21 mouse cellular contexts compared by ENCODE assay signal in the genomic region with DNA sequence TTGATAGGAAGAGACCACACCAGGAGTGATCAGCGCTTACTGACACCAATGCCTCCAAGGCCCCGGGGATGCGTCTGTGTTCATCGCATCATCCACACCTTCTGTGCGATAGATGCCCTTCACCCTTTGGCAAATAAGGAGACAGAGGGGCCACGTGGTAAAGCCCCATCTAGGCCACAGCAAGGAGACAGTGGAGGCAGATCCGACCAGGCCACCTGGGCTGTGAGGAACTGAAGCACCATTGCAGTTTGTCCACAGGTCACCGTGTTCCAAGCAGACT. TPM values are rescaled to one million over a fixed set of nuclear protein-coding genes. Genes with fewer than 3 reads are reported as not detected.
DNase-seq lines count a peak whose midpoint lies in the region; ATAC-seq and TF ChIP-seq lines count a peak whose summit lies in the region.
"Had no signal": no experiment of that assay in that cellular context is flagged by ENCODE, and none has a peak within 500 bp of the region (broad histone marks: within the 10 kb centered on the region; RNA-seq: fewer than 3 reads in every experiment).

No protein-coding gene starts in this region.

- peak overlapping the region; percentile 69; the same call in 1 of the 2 replicates for H3K27ac ChIP-seq in heart, postnatal 0 days (ENCODE audit: low read depth)
- H3K27ac ChIP-seq: embryonic facial prominence, embryonic 15.5 days; forebrain, embryonic 12.5 days; heart, adult 2 months; hindbrain, embryonic 15.5 days; liver, embryonic 12.5 days; lung, embryonic 15.5 days; midbrain, embryonic 15.5 days; stomach, postnatal 0 days had no signal

- H3K27me3 ChIP-seq in heart, postnatal 0 days (ENCODE audit: control insufficient read depth, insufficient read depth, low read length) = no peaks in the 10 kb centered on the region
- H3K27me3 ChIP-seq: embryonic facial prominence, embryonic 15.5 days; forebrain, embryonic 12.5 days; hindbrain, embryonic 15.5 days; liver, embryonic 12.5 days; lung, embryonic 15.5 days; midbrain, embryonic 15.5 days; Patski had no signal

- H3K4me1 ChIP-seq in heart, postnatal 0 days (ENCODE audit: control insufficient read depth, insufficient read depth) = peaks cover 12% of the 10 kb centered on the region; the same call in 1 of the 2 replicates
- H3K4me1 ChIP-seq: embryonic facial prominence, embryonic 15.5 days; forebrain, embryonic 12.5 days; hindbrain, embryonic 15.5 days; liver, embryonic 12.5 days; lung, embryonic 15.5 days; midbrain, embryonic 15.5 days had no signal

- no peak overlapping the region for H3K4me3 ChIP-seq in heart, postnatal 0 days (ENCODE audit: low read depth, low read length)
- H3K4me3 ChIP-seq: embryonic facial prominence, embryonic 15.5 days; forebrain, embryonic 12.5 days; heart, adult 2 months; hindbrain, embryonic 15.5 days; liver, embryonic 12.5 days; lung, embryonic 15.5 days; midbrain, embryonic 15.5 days had no signal

- 84% methylated on average over 8 of the region's 8 CpGs for WGBS in heart, postnatal 0 days

- no peak overlapping the region for H3K9ac ChIP-seq in heart, postnatal 0 days (replicated peaks; ENCODE audit: low read depth, low read length)
- H3K9ac ChIP-seq: embryonic facial prominence, embryonic 15.5 days; forebrain, embryonic 12.5 days; hindbrain, embryonic 15.5 days; liver, embryonic 12.5 days; lung, embryonic 15.5 days; midbrain, embryonic 15.5 days had no signal

- intact Hi-C loops in heart, postnatal 10 days (cut with DNase I) = no loop called here

- DNase-seq in gastrocnemius, postnatal 4 days (ENCODE audit: low spot score in 2 of 2) = peak; percentile 10 to 14
- no peak for DNase-seq in gastrocnemius, postnatal 25 days
- DNase-seq in heart, postnatal 0 days (ENCODE audit: low spot score) = no peak
- DNase-seq in heart, postnatal 10 days = no peak
- peak; percentile 2 for DNase-seq in testis, postnatal 14 days (ENCODE audit: low spot score)
- no peak for DNase-seq in testis, postnatal 10 days (ENCODE audit: low spot score)
- peak; percentile 0 for DNase-seq in ovary, postnatal 10 days (ENCODE audit: low spot score)
- DNase-seq: kidney, postnatal 14 days had no signal

- ATAC-seq in heart, postnatal 0 days (ENCODE audit: insufficient read depth, low read depth) = 0 out of 2 replicates have a peak, but pooled peaks have one; percentile 5
- no peak for ATAC-seq in erythroid progenitor cell, adult 5-6 weeks (replicated peaks; ENCODE audit: low FRiP score, poor library complexity, severe bottlenecking)
- ATAC-seq: activated CD4-positive, CD25-positive, alpha-beta regulatory T cell, adult 4 months; intestine, embryonic 16.5 days; liver, embryonic 12.5 days; midbrain, embryonic 15.5 days; Patski had no signal

- TF ChIP-seq CTCF in heart, postnatal 0 days (IDR thresholded peaks at IDR 0.05; ENCODE audit: low read depth) = no peak

- no peak for TF ChIP-seq EP300 in heart, postnatal 0 days (IDR thresholded peaks at IDR 0.05; ENCODE audit: low read depth)

- H3K9me3 ChIP-seq in heart, postnatal 0 days (replicated peaks; ENCODE audit: control insufficient read depth, low read length) = no peaks in the 10 kb centered on the region
- H3K9me3 ChIP-seq: embryonic facial prominence, embryonic 15.5 days; forebrain, embryonic 12.5 days; hindbrain, embryonic 15.5 days; liver, embryonic 12.5 days; lung, embryonic 15.5 days; midbrain, embryonic 15.5 days had no signal

- no peaks in the 10 kb centered on the region for H3K36me3 ChIP-seq in heart, postnatal 0 days (replicated peaks; ENCODE audit: control insufficient read depth, insufficient read depth, low read length)
- H3K36me3 ChIP-seq: embryonic facial prominence, embryonic 15.5 days; forebrain, embryonic 12.5 days; hindbrain, embryonic 15.5 days; liver, embryonic 12.5 days; lung, embryonic 15.5 days; midbrain, embryonic 15.5 days had no signal

- no peak overlapping the region for H3K4me2 ChIP-seq in heart, postnatal 0 days (ENCODE audit: low read depth, low read length)
- H3K4me2 ChIP-seq: embryonic facial prominence, embryonic 15.5 days; forebrain, embryonic 12.5 days; hindbrain, embryonic 15.5 days; liver, embryonic 12.5 days; lung, embryonic 15.5 days; midbrain, embryonic 15.5 days had no signal

RNA-seq across cellular contexts. Expression of a gene that starts 27.9 kb away (rescaled TPM):
- 10 to 100 TPM; 26.8 to 27.1 TPM for total RNA-seq in gastrocnemius, postnatal 4 days (2021)
- 1 to 10 TPM; 4.2 to 5.5 TPM for total RNA-seq in gastrocnemius, postnatal 25 days (2021)
- 38.6 and 60.0 TPM in 2 replicates for total RNA-seq in heart, postnatal 0 days (2014; rRNA removed; ENCODE audit: low replicate concordance)
- polyA plus RNA-seq in heart, postnatal 0 days (2015; fragmentation: Nextera tagmentation; extraction: Ambion mirVana) = 20.8 and 22.6 TPM in 2 replicates
- total RNA-seq in heart, postnatal 10 days (2021) = 10 to 100 TPM; 35.8 to 39.7 TPM
- total RNA-seq in erythroid progenitor cell, adult 5-6 weeks (2015; ENCODE audit: low replicate concordance) = not detected in 2 replicates
- total RNA-seq in erythroid progenitor cell, adult 5-6 weeks (2017; ENCODE audit: low replicate concordance) = not detected in 2 replicates
- total RNA-seq: megakaryocyte, adult 5-6 weeks had no signal

Comparison
In these comparisons a context has a peak if more than half of its experiments do, and no peak if none do; other contexts are left out.
1. DNase-seq: peak in gastrocnemius, postnatal 4 days (2 of 2), testis, postnatal 14 days (single experiment) and ovary, postnatal 10 days (single experiment); none in gastrocnemius, postnatal 25 days (single experiment), heart, postnatal 0 days (single experiment), heart, postnatal 10 days (0 of 2) and testis, postnatal 10 days (single experiment).
2. RNA of a gene that starts 27.9 kb away (total RNA-seq): 38.6 to 60.0 TPM in heart, postnatal 0 days, 35.8 to 39.7 TPM in heart, postnatal 10 days, 26.8 to 27.1 TPM in gastrocnemius, postnatal 4 days and 4.2 to 5.5 TPM in gastrocnemius, postnatal 25 days; not detected in erythroid progenitor cell, adult 5-6 weeks; every median in the first group is over 4 times any median in the second.